Mouse (Mus musculus) lung, embryonic 16.5 days (tissue): ENCODE data around the gene Myl10. TPM values are rescaled to one million over a fixed set of nuclear protein-coding genes. Genes with fewer than 3 reads are reported as not detected.

ENCODE experiments used
- ATAC-seq: fragments of 200-750 bp; cut with Nextera tagmentation; 2 replicates; pipeline ENCODE4 v1.8.0; 2017; ENCODE audit warnings: low read depth, mild to moderate bottlenecking, moderate library complexity
- H3K27ac ChIP-seq: fragments of 300-500 bp; sonication (generic); 2 replicates; pipeline ENCODE4 v1.5.1; 2014; ENCODE audit warnings: mild to moderate bottlenecking, control low read depth, low read length
- H3K27me3 ChIP-seq: fragments of 300-500 bp; sonication (generic); 2 replicates; pipeline ENCODE4 v1.6.1; 2014; ENCODE audit warnings: low read depth, low read length, mixed read lengths; ENCODE audit not compliant: control insufficient read depth, insufficient read depth
- H3K36me3 ChIP-seq: fragments of 300-500 bp; sonication (generic); 2 replicates; pipeline ENCODE4 v1.6.1; 2014; ENCODE audit warnings: low read length; ENCODE audit not compliant: control insufficient read depth, insufficient read depth
- H3K4me1 ChIP-seq: fragments of 300-500 bp; sonication (generic); replicated peaks from 2 replicates; pipeline ENCODE4 v1.6.1; 2014; ENCODE audit warnings: low read length, mixed read lengths; ENCODE audit not compliant: control insufficient read depth, insufficient read depth
- H3K4me2 ChIP-seq: fragments of 300-500 bp; sonication (generic); 2 replicates; pipeline ENCODE4 v1.6.1; 2014; ENCODE audit warnings: low read depth, low read length, control low read depth
- H3K4me3 ChIP-seq: fragments of 300-500 bp; sonication (generic); 2 replicates; pipeline ENCODE4 v1.5.1; 2014; ENCODE audit warnings: mild to moderate bottlenecking, low read length, control low read depth
- H3K9ac ChIP-seq: fragments of 300-500 bp; sonication (generic); 2 replicates; pipeline ENCODE4 v1.6.1; 2014; ENCODE audit warnings: low read length, control low read depth
- H3K9me3 ChIP-seq: fragments of 300-500 bp; sonication (generic); 2 replicates; pipeline ENCODE4 v1.6.1; 2016; ENCODE audit warnings: low read length; ENCODE audit not compliant: control insufficient read depth
- WGBS: fragments of 180-500 bp; shearing (Covaris S2); extraction: QIAGEN DNeasy Blood & Tissue Kit; methylation state at CpG from one replicate; pipeline ENCODE4 v1.1.7; 2014; 5-methylcytosine and 5-hydroxymethylcytosine counted together
- polyA plus RNA-seq: library from polyadenylated mRNA; unstranded; fragments of >200 nt; fragmentation: Nextera tagmentation; extraction: Ambion mirVana; gene quantifications from 2 replicates; pipeline ENCODE4 v1.2.1, GENCODE M21; 2015

Gene Myl10
- polyA plus RNA-seq, 1 experiment from 2014 or later: not detected

- no peak overlapping the region for H3K9ac ChIP-seq
- H3K4me3 ChIP-seq: no peak overlapping the region
- no peaks in the 10 kb centered on the region for H3K4me1 ChIP-seq
- peak; percentile 56 for ATAC-seq
- no peak overlapping the region for H3K27ac ChIP-seq
- H3K9me3 ChIP-seq: no peaks in the 10 kb centered on the region
- H3K36me3 ChIP-seq: no peaks in the 10 kb centered on the region
- no peaks in the 10 kb centered on the region; the same call in 1 of the 2 replicates for H3K27me3 ChIP-seq
- WGBS: 5% methylated on average over 9 of the region's 9 CpGs
- no peak overlapping the region for H3K4me2 ChIP-seq
Measured at GRCm38 (mm10) chr5:136664497-136664896, 28.4 kb upstream of the Myl10 start.

- ATAC-seq: no peak
- 81% methylated on average over 18 of the region's 18 CpGs for WGBS
- H3K36me3 ChIP-seq: no peaks in the 10 kb centered on the region
Measured at GRCm38 (mm10) chr5:136676315-136677030, 16.5 kb upstream of the Myl10 start.

DNA sequence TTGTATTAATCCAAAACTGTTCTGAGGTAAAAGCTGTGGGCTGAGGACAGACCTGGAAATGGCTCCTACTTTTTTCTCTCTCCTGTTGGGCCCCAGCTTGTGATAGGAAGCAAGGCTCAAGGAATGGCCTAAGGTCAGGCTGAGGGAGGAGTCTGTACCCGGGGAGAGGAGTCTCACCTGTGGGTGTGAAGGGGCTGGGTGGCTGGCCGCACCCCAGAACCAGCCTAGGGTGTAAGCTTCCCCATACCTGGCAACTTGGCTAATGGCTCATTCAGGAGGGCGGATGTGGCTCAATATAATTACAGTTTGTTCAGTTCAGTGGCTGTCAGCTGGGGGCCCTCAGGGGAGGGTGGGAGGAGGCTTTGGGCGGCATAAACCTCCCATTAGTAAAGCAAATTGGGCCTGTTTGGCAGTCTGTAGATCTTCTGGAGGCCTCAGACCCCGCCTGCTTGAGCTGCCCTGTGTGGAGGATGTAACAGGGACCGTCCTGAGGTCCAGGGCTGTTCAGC, 14.1 kb upstream of the Myl10 start:
- H3K4me3 ChIP-seq: no peak overlapping the region
- H3K27me3 ChIP-seq: no peaks in the 10 kb centered on the region
- H3K9ac ChIP-seq: no peak overlapping the region
- no peaks in the 10 kb centered on the region for H3K36me3 ChIP-seq
- no peaks in the 10 kb centered on the region for H3K4me1 ChIP-seq
- 0 out of 2 replicates have a peak, but pooled peaks cover 3% of the 10 kb centered on the region for H3K9me3 ChIP-seq
- no peak for ATAC-seq
- WGBS: 67% methylated on average over 6 of the region's 6 CpGs
- H3K4me2 ChIP-seq: no peak overlapping the region
- H3K27ac ChIP-seq: no peak overlapping the region

More at GRCm38 (mm10) chr5:136676315-136677030, 16.5 kb upstream of the Myl10 start:
- Histone ChIP-seq H3K4me2 (no peak overlapping the region), H3K4me3 (no peak overlapping the region), H3K4me1 (no peaks in the 10 kb centered on the region), H3K27me3 (no peaks in the 10 kb centered on the region; the same call in 1 of the 2 replicates), H3K9me3 (0 out of 2 replicates have a peak, but pooled peaks cover 3% of the 10 kb centered on the region), H3K9ac (no peak overlapping the region), H3K27ac (no peak overlapping the region)

DNA sequence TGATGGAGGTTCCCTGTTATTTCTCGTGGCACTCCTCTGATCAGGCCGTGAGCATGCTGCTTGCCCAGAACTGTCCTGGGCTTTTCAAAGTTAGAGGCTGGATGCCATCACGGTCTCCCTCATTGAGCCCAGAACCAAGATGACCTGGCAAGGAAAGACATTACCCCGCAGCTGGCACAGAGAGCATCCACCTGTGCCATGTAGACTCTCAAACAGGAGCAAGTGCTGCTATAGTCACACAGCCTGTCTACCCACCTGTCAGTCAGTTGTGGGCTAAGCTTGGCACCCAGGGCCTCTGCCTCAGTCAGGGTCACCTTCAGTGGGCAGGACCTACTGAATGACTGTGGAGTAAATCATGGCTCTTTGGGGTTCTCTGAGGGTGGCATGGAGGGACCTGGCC, 6.6 kb upstream of the Myl10 start:
- no peaks in the 10 kb centered on the region for H3K36me3 ChIP-seq
- H3K4me3 ChIP-seq: no peak overlapping the region
- 89% methylated on average over 4 of the region's 4 CpGs for WGBS
- H3K4me1 ChIP-seq: no peaks in the 10 kb centered on the region
- H3K27me3 ChIP-seq: no peaks in the 10 kb centered on the region
- no peaks in the 10 kb centered on the region for H3K9me3 ChIP-seq
- no peak overlapping the region for H3K4me2 ChIP-seq
- H3K9ac ChIP-seq: no peak overlapping the region
- H3K27ac ChIP-seq: no peak overlapping the region
- no peak for ATAC-seq

GRCm38 (mm10) chr5:136687561-136687960, 5.4 kb upstream of the Myl10 start:
- 46% methylated on average over 7 of the region's 7 CpGs for WGBS
- ATAC-seq: no peak

GRCm38 (mm10) chr5:136688841-136689240, 4.1 kb upstream of the Myl10 start:
- WGBS: 66% methylated on average over 6 of the region's 6 CpGs
- no peak for ATAC-seq
- no peaks in the 10 kb centered on the region for H3K9me3 ChIP-seq
- H3K4me1 ChIP-seq: no peaks in the 10 kb centered on the region
- H3K36me3 ChIP-seq: no peaks in the 10 kb centered on the region
- H3K4me3 ChIP-seq: no peak overlapping the region
- H3K4me2 ChIP-seq: no peak overlapping the region
- H3K27me3 ChIP-seq: no peaks in the 10 kb centered on the region
- no peak overlapping the region for H3K27ac ChIP-seq
- no peak overlapping the region for H3K9ac ChIP-seq

More at GRCm38 (mm10) chr5:136687561-136687960, 5.4 kb upstream of the Myl10 start:
- Histone ChIP-seq H3K9ac (no peak overlapping the region), H3K4me1 (no peaks in the 10 kb centered on the region), H3K27ac (no peak overlapping the region), H3K4me2 (no peak overlapping the region), H3K4me3 (no peak overlapping the region), H3K9me3 (no peaks in the 10 kb centered on the region), H3K27me3 (no peaks in the 10 kb centered on the region), H3K36me3 (no peaks in the 10 kb centered on the region)

- H3K27me3 ChIP-seq: no peaks in the 10 kb centered on the region
- ATAC-seq: no peak
- no peak overlapping the region for H3K4me2 ChIP-seq
- no peak overlapping the region for H3K27ac ChIP-seq
- H3K4me1 ChIP-seq: no peaks in the 10 kb centered on the region
- H3K9ac ChIP-seq: no peak overlapping the region
- no peak overlapping the region for H3K4me3 ChIP-seq
- H3K36me3 ChIP-seq: no peaks in the 10 kb centered on the region
- no peaks in the 10 kb centered on the region for H3K9me3 ChIP-seq
- WGBS: 47% methylated on average over 3 of the region's 3 CpGs
Measured at GRCm38 (mm10) chr5:136691170-136691569, 1.8 kb upstream of the Myl10 start.

GRCm38 (mm10) chr5:136693418-136693817, 472 bp downstream of the Myl10 start:
- no peak for ATAC-seq
- Histone ChIP-seq H3K9ac (no peak overlapping the region), H3K9me3 (no peaks in the 10 kb centered on the region), H3K36me3 (no peaks in the 10 kb centered on the region), H3K27me3 (no peaks in the 10 kb centered on the region), H3K4me3 (no peak overlapping the region), H3K4me2 (no peak overlapping the region), H3K27ac (no peak overlapping the region), H3K4me1 (no peaks in the 10 kb centered on the region)
- WGBS: 71% methylated on average over 7 of the region's 7 CpGs

GRCm38 (mm10) chr5:136694976-136695375, 2.0 kb downstream of the Myl10 start:
- Histone ChIP-seq H3K4me1 (no peaks in the 10 kb centered on the region), H3K4me2 (no peak overlapping the region), H3K27ac (no peak overlapping the region), H3K4me3 (no peak overlapping the region), H3K9ac (no peak overlapping the region), H3K9me3 (no peaks in the 10 kb centered on the region), H3K27me3 (no peaks in the 10 kb centered on the region), H3K36me3 (no peaks in the 10 kb centered on the region)
- no peak for ATAC-seq
- 51% methylated on average over 6 of the region's 6 CpGs for WGBS
